Comparison of ENCODE assay signal across 8 mouse cellular contexts in the genomic region with DNA sequence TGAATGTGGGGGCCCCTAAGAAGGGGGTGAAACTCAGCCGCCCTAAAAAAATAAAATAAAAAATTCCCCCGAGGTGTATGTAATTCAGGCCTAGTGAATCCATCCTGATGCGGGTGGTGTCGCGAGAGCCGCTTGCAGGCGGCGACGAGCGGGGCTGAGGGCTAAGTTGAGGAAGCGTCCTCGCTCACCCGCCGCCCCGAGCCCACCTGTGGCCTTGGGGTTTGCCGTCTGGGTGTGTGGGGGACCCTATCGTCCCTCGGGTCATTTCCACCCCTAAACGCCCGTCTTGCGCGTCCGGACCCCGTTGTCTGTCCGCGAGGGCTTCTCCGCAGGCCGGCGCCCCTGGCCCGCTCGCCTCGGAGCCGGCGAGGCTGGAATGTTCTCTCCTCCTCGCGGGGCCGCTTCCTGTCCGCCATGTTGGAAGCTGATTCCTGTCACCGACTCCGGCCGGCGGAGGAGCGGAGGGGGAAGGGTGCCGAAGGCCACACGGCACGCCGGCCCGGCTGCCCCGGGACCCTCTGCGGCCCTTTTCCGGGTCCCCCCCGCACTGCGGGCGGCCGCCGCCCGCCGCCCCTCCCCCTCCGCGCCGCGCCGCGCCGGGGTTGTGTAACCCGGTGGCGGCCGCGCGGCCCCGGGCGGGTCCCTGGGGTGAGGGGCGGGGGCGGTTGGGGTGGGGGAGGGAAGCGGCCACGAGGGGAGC. TPM values are rescaled to one million over a fixed set of nuclear protein-coding genes. Genes with fewer than 3 reads are reported as not detected.
DNase-seq lines count a peak whose midpoint lies in the region; ATAC-seq and TF ChIP-seq lines count a peak whose summit lies in the region.

No protein-coding gene starts in this region.

- H3K9ac ChIP-seq in lung, postnatal 0 days (replicated peaks; ENCODE audit: low read depth): peak overlapping the region; percentile 98

- peaks cover 32% of the 10 kb centered on the region for H3K36me3 ChIP-seq in G1E (replicated peaks)
- H3K36me3 ChIP-seq in lung, postnatal 0 days (ENCODE audit: insufficient read depth, low read length): no peaks in the 10 kb centered on the region; the same call in 1 of the 2 replicates

- TF ChIP-seq POLR2A in cerebellum, adult 2 months (IDR thresholded peaks at IDR 0.05; ENCODE audit: borderline replicate concordance, insufficient read depth, low read length): 0 out of 2 replicates have a peak, but pooled peaks have one; percentile 18

- H3K27ac ChIP-seq in cerebellum, adult 2 months (ENCODE audit: insufficient read depth, low read length): peak overlapping the region; percentile 87
- H3K27ac ChIP-seq in lung, postnatal 0 days (ENCODE audit: low read length): peak overlapping the region; percentile 100

- no peaks in the 10 kb centered on the region for H3K27me3 ChIP-seq in G1E (ENCODE audit: insufficient read depth, low read length)
- no peaks in the 10 kb centered on the region for H3K27me3 ChIP-seq in cerebellum, adult 2 months (ENCODE audit: control insufficient read depth, insufficient read depth, low read length)
- H3K27me3 ChIP-seq in lung, postnatal 0 days (replicated peaks; ENCODE audit: insufficient read depth, low read length): no peaks in the 10 kb centered on the region

- WGBS in cerebellum, adult 2 months: 1% methylated on average over 54 of the region's 76 CpGs
- 0% methylated on average over 43 of the region's 76 CpGs for WGBS in lung, postnatal 0 days

- no peak for ATAC-seq in G1E (ENCODE audit: extremely low read depth, insufficient number of reproducible peaks, low FRiP score, poor library complexity, severe bottlenecking)
- ATAC-seq in lung, postnatal 0 days: peak; percentile 32

- TF ChIP-seq EP300 in lung, postnatal 0 days (IDR thresholded peaks at IDR 0.05): no peak

- peak overlapping the region; percentile 63 for H3K4me2 ChIP-seq in lung, postnatal 0 days (replicated peaks; ENCODE audit: low read depth, low read length)

- peaks cover 35% of the 10 kb centered on the region for H3K4me1 ChIP-seq in G1E (ENCODE audit: insufficient read depth, low read depth, low read length)
- H3K4me1 ChIP-seq in cerebellum, adult 2 months (ENCODE audit: control insufficient read depth, insufficient read depth, low read length): peaks cover 5% of the 10 kb centered on the region; the same call in 1 of the 2 replicates
- peaks cover 5% of the 10 kb centered on the region; the same call in 1 of the 2 replicates for H3K4me1 ChIP-seq in lung, postnatal 0 days (ENCODE audit: insufficient read depth, low read depth, low read length)

- DNase-seq in G1E (ENCODE audit: low spot score): peak; percentile 62
- DNase-seq in cerebellum, adult 2 months: peak; percentile 66 to 76
- peak; percentile 62 for DNase-seq in forelimb bud, embryonic 11.5 days (ENCODE audit: low read depth, low spot score)
- DNase-seq in heart, postnatal 4 days: peak; percentile 79
- DNase-seq in layer of hippocampus, postnatal 10 days (ENCODE audit: low spot score in 2 of 2): peak; percentile 58 to 68
- DNase-seq in lung, postnatal 0 days (ENCODE audit: low spot score): peak; percentile 82
- peak; percentile 46 for DNase-seq in ovary, postnatal 14 days (ENCODE audit: low spot score)
- peak; percentile 44 to 60 for DNase-seq in thymus, postnatal 10 days (ENCODE audit: low spot score in 2 of 2)

- no peaks in the 10 kb centered on the region for H3K9me3 ChIP-seq in G1E (replicated peaks)
- H3K9me3 ChIP-seq in lung, postnatal 0 days (ENCODE audit: low read length): no peaks in the 10 kb centered on the region

- H3K4me3 ChIP-seq in G1E (ENCODE audit: low read depth, low read length): peak overlapping the region; percentile 92
- H3K4me3 ChIP-seq in cerebellum, adult 2 months (replicated peaks; ENCODE audit: insufficient read depth, low read depth, low read length): peak overlapping the region; percentile 70
- H3K4me3 ChIP-seq in lung, postnatal 0 days (ENCODE audit: low read depth, low read length): peak overlapping the region; percentile 99

- no peak for TF ChIP-seq CTCF in G1E (IDR thresholded peaks at IDR 0.05; ENCODE audit: low read depth, low read length)
- TF ChIP-seq CTCF in cerebellum, adult 2 months (IDR thresholded peaks at IDR 0.05; ENCODE audit: borderline replicate concordance, insufficient read depth, low read depth, low read length): no peak
- no peak for TF ChIP-seq CTCF in lung, postnatal 0 days (IDR thresholded peaks at IDR 0.05)

RNA-seq across cellular contexts. Expression of a gene that starts 1.0 kb away (rescaled TPM):
- 97.1 and 113 TPM in 2 replicates for total RNA-seq in G1E (2014; fragmentation: Nextera tagmentation)
- total RNA-seq in G1E (2017): 75.3 and 94.0 TPM in 2 replicates
- polyA plus RNA-seq in G1E (2012): 22.3 and 24.0 TPM in 2 replicates
- polyA plus RNA-seq in cerebellum, adult 2 months (2012; rRNA removed): 21.5 and 23.6 TPM in 2 replicates
- total RNA-seq in heart, postnatal 4 days (2021): 10 to 100 TPM; 61.0 to 62.2 TPM
- total RNA-seq in layer of hippocampus, postnatal 10 days (2021): 10 to 100 TPM; 76.1 to 85.3 TPM
- polyA plus RNA-seq in lung, postnatal 0 days (2015; fragmentation: Nextera tagmentation; extraction: Ambion mirVana): 4.1 and 5.2 TPM in 2 replicates

RNA-seq across cellular contexts. Expression of a gene that starts 38.1 kb away (rescaled TPM):
- total RNA-seq in G1E (2014; fragmentation: Nextera tagmentation): not detected in 2 replicates
- total RNA-seq in G1E (2017): 0.27 TPM in 1 of 2 replicates, not detected in the other
- not detected in 2 replicates for polyA plus RNA-seq in G1E (2012)
- polyA plus RNA-seq in cerebellum, adult 2 months (2012; rRNA removed): not detected in 2 replicates
- not detected for total RNA-seq in heart, postnatal 4 days (2021)
- total RNA-seq in layer of hippocampus, postnatal 10 days (2021): under 1 TPM; 0.45 to 0.87 TPM
- polyA plus RNA-seq in lung, postnatal 0 days (2015; fragmentation: Nextera tagmentation; extraction: Ambion mirVana): not detected in 2 replicates
